Mouse (Mus musculus) lung, embryonic 15.5 days (tissue): ENCODE results near the gene Zeb2. TPM values are rescaled to one million over a fixed set of nuclear protein-coding genes. Genes with fewer than 3 reads are reported as not detected.

ENCODE experiments used
- ATAC-seq: fragments of 200-750 bp; cut with Nextera tagmentation; 2 replicates; pipeline ENCODE4 v1.8.0; 2017; ENCODE audit warnings: moderate number of reproducible peaks, borderline replicate concordance; ENCODE audit not compliant: low FRiP score, low TSS enrichment; ENCODE audit errors: extremely low read depth
- H3K27ac ChIP-seq: fragments of 300-500 bp; sonication (generic); 2 replicates; pipeline ENCODE4 v1.5.1; 2015; ENCODE audit warnings: moderate library complexity, mild to moderate bottlenecking, inconsistent platforms
- H3K27me3 ChIP-seq: fragments of 300-500 bp; sonication (generic); 2 replicates; pipeline ENCODE4 v1.6.1; 2015; ENCODE audit warnings: inconsistent platforms
- H3K36me3 ChIP-seq: fragments of 300-500 bp; sonication (generic); 2 replicates; pipeline ENCODE4 v1.6.1; 2015; ENCODE audit warnings: inconsistent platforms
- H3K4me1 ChIP-seq: fragments of 300-500 bp; sonication (generic); 2 replicates; pipeline ENCODE4 v1.6.1; 2015; ENCODE audit warnings: inconsistent platforms
- H3K4me2 ChIP-seq: fragments of 300-500 bp; sonication (generic); 2 replicates; pipeline ENCODE4 v1.6.1; 2015; ENCODE audit warnings: inconsistent platforms, mild to moderate bottlenecking, moderate library complexity
- H3K4me3 ChIP-seq: fragments of 300-500 bp; sonication (generic); 2 replicates; pipeline ENCODE4 v1.5.1; 2015; ENCODE audit warnings: mild to moderate bottlenecking, inconsistent platforms
- H3K9ac ChIP-seq: fragments of 300-500 bp; sonication (generic); 2 replicates; pipeline ENCODE4 v1.6.1; 2015; ENCODE audit warnings: inconsistent platforms
- H3K9me3 ChIP-seq: fragments of 300-500 bp; sonication (generic); 2 replicates; pipeline ENCODE4 v1.6.1; 2016; ENCODE audit warnings: inconsistent platforms
- WGBS: fragments of 180-500 bp; shearing (Covaris S2); methylation state at CpG from one replicate; pipeline ENCODE4 v1.1.7; 2015; 5-methylcytosine and 5-hydroxymethylcytosine counted together
- polyA plus RNA-seq: library from polyadenylated mRNA; unstranded; fragments of >200 nt; fragmentation: Nextera tagmentation; extraction: Ambion mirVana; gene quantifications from 2 replicates; pipeline ENCODE4 v1.2.1, GENCODE M21; 2015

Gene Zeb2
- polyA plus RNA-seq, 1 experiment from 2014 or later = 94.7 TPM

- 0 out of 2 replicates have a peak overlapping the region, but pooled peaks have one; percentile 43 for H3K27ac ChIP-seq
These were observed 60.2 kb downstream of the Zeb2 start for GRCm38 (mm10) chr2:45056856-45057562.

DNA sequence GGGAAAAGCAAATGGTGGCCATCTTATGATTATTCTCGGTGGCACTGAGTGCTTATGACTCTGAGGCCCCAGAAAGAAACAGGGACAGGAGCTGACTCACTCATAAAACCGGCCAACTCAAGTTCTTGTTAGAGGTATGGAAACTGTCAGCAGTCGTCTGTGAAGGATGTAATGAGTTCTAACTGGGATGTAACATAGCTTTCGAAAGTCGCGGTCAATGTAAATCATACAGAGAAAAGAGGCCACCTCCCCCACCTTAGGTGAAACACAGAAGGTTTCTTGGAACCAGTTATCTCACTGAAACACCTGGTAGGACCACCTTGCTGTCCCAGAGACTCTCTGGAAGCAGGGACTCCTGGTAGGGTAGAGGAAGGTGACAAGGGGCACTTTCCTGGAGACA is 61.3 kb downstream of the Zeb2 start:
- no peak overlapping the region for H3K9ac ChIP-seq
- H3K27ac ChIP-seq = peak overlapping the region; percentile 9; the same call in 1 of the 2 replicates
- H3K4me1 ChIP-seq = peaks cover 37% of the 10 kb centered on the region
- 65% methylated on average over 6 of the region's 6 CpGs for WGBS
- no peak overlapping the region for H3K4me2 ChIP-seq
- no peak for ATAC-seq
- H3K36me3 ChIP-seq = no peaks in the 10 kb centered on the region
- H3K4me3 ChIP-seq = no peak overlapping the region
- no peaks in the 10 kb centered on the region for H3K9me3 ChIP-seq
- no peaks in the 10 kb centered on the region for H3K27me3 ChIP-seq

More at GRCm38 (mm10) chr2:45056856-45057562, 60.2 kb downstream of the Zeb2 start:
- Histone ChIP-seq H3K4me3 (no peak overlapping the region), H3K9me3 (no peaks in the 10 kb centered on the region), H3K4me2 (no peak overlapping the region), H3K27me3 (no peaks in the 10 kb centered on the region), H3K9ac (no peak overlapping the region), H3K36me3 (no peaks in the 10 kb centered on the region), H3K4me1 (peaks cover 39% of the 10 kb centered on the region)
- 38% methylated on average over 10 of the region's 10 CpGs for WGBS
- ATAC-seq = no peak

DNA sequence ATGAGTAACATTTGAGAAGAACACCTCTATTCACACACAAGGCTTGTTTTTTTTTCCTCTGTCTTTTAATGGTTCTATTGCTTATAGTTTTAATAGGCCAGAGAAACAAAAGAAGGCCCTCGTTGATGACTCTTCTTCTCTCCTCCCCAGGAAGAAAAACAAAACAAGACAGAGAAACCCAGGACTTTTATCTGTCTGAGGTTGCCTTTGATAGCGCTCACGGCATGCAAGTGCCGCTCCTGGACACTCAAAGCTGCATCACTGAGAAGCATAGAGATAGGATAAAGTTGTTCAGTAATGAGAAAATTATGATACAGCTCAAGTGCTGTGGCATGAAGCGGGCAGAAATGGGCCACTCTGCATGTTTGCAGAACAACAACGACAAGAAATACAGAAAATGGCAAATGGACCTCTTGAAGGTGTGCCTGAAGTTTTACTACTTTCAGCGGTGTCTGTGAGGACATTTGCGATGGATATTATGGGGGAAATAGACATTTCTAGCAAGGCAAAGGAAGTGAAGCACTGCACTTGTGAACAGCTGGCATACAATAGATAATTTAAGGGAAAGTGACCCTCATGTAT is 62.1 kb downstream of the Zeb2 start:
- Histone ChIP-seq H3K9ac (no peak overlapping the region), H3K4me1 (peaks cover 35% of the 10 kb centered on the region), H3K4me2 (no peak overlapping the region), H3K27me3 (no peaks in the 10 kb centered on the region), H3K9me3 (no peaks in the 10 kb centered on the region), H3K4me3 (no peak overlapping the region), H3K27ac (no peak overlapping the region), H3K36me3 (no peaks in the 10 kb centered on the region)
- 67% methylated on average over 8 of the region's 8 CpGs for WGBS
- ATAC-seq = no peak

DNA sequence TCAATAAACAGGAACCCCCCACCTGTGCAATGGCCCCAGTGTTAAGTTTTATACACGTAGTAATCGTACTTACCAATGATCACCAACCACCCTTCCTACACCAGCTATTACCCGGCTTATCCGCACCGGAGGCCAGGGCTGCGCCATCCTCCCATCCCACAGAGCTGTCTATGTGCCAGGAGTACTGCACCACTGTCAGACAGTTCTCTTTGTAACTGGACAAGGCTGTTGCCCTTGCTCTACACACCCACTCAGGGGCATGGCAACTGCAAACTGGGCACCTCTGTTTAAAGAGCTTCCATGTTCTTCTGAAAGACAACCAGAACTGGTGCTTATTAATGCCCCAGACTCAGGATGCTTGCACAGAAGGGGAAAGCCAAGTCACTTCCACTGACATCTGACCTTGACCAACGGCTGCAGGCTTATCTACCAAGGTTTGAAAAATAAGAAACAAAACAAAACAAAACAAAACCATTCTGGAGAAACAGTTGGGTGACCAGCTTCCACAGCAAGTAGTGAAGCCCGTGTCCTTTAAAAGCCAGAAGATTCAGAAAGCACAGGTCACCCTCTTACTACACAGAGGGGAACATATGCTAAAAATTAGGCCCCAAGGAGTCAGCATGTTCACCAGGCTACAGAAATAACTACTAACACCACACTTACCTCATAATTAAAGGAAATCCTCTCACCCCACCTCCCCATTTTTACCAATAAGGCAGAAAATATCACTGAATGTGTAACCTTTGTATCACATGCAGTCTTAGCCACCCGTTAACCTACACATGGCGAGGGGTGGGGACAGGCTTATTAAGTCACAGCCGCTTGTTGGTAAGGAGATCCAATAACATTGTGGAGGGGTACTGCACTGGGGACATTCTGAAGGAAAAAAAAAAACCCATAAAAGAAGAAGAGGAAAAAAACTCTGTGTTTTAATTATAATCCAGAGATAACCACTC is 62.8 kb downstream of the Zeb2 start:
- no peaks in the 10 kb centered on the region for H3K27me3 ChIP-seq
- H3K4me1 ChIP-seq = peaks cover 39% of the 10 kb centered on the region
- no peaks in the 10 kb centered on the region for H3K36me3 ChIP-seq
- H3K27ac ChIP-seq = no peak overlapping the region
- H3K4me2 ChIP-seq = no peak overlapping the region
- 83% methylated on average over 11 of the region's 11 CpGs for WGBS
- H3K4me3 ChIP-seq = no peak overlapping the region
- ATAC-seq = no peak
- H3K9me3 ChIP-seq = no peaks in the 10 kb centered on the region
- no peak overlapping the region for H3K9ac ChIP-seq

- Histone ChIP-seq H3K4me1 (peaks cover 38% of the 10 kb centered on the region), H3K9ac (no peak overlapping the region), H3K36me3 (no peaks in the 10 kb centered on the region), H3K9me3 (no peaks in the 10 kb centered on the region), H3K27me3 (no peaks in the 10 kb centered on the region), H3K27ac (no peak overlapping the region), H3K4me3 (no peak overlapping the region), H3K4me2 (no peak overlapping the region)
- no peak for ATAC-seq
- 29% methylated on average over 4 of the region's 4 CpGs for WGBS
These were observed 64.6 kb downstream of the Zeb2 start for GRCm38 (mm10) chr2:45052587-45052986.

DNA sequence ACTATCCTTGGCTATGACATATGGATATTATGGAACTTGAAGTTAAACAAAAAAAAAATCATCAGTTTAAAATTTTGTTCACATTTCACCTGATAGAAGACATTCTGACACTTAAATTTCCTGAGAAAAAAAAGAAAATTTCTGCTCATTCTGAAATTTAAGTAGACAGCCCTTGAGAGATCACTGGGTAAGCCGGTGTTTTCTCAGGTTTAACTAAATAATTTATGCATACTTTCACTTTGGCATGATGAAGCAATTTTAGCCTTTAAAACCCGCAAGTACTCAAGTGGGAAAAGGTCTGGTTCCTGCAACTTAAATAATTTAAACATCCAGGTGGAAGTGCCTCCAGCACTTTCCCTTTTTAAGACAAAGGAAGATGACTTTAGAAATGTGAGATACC is 65.9 kb downstream of the Zeb2 start:
- no peaks in the 10 kb centered on the region for H3K9me3 ChIP-seq
- no peak for ATAC-seq
- no peaks in the 10 kb centered on the region for H3K27me3 ChIP-seq
- peaks cover 42% of the 10 kb centered on the region for H3K4me1 ChIP-seq
- WGBS = 61% methylated on average over 2 of the region's 2 CpGs
- H3K9ac ChIP-seq = no peak overlapping the region
- H3K27ac ChIP-seq = no peak overlapping the region
- no peak overlapping the region for H3K4me3 ChIP-seq
- no peaks in the 10 kb centered on the region for H3K36me3 ChIP-seq
- no peak overlapping the region for H3K4me2 ChIP-seq

DNA sequence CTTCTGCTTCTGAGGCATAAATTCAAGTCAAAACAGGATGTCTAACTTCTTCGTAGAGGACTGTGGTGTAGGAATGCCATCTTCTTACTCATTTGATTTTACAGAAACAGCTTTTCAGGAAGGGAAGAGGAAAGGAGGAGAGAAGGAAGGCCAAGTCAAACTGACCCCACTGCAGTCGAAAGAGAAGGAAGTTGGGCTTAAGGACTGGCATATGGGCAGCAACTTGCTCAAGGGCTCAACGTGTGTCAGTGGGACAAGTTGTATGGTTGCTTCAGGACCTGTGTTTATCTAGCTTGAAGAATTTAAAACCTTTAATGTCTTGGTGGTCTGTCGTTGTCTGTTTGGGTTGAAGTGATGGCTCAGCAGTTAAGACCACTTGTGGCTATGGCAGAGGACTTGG is 67.3 kb downstream of the Zeb2 start:
- Histone ChIP-seq H3K4me1 (peaks cover 41% of the 10 kb centered on the region), H3K36me3 (no peaks in the 10 kb centered on the region), H3K9ac (no peak overlapping the region), H3K27me3 (no peaks in the 10 kb centered on the region), H3K9me3 (no peaks in the 10 kb centered on the region), H3K4me3 (no peak overlapping the region), H3K4me2 (no peak overlapping the region), H3K27ac (no peak overlapping the region)
- WGBS = 62% methylated on average over 4 of the region's 4 CpGs
- ATAC-seq = no peak

DNA sequence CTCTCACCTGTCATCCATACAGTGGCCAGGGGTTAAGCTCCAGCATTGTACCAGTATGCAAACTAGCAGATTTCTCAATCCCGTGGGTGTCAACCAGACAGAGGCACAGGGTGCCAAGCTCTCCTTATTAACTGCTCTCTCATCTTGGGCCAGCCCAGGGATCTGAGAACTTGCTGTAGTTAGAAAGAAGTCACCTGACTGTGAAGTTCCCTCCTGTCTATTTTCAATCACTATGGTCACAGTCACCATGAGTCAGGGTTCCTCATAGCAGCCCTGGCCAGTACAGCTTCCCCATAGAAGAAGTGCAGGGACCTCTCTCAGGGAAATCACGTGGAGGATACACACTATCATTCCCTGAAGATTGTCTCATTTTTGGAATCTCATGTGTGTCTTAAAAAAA is 67.9 kb downstream of the Zeb2 start:
- Histone ChIP-seq H3K27ac (no peak overlapping the region), H3K4me1 (peaks cover 47% of the 10 kb centered on the region), H3K4me2 (no peak overlapping the region), H3K36me3 (no peaks in the 10 kb centered on the region), H3K27me3 (no peaks in the 10 kb centered on the region), H3K9me3 (no peaks in the 10 kb centered on the region), H3K4me3 (no peak overlapping the region), H3K9ac (no peak overlapping the region)
- ATAC-seq = no peak
- 66% methylated on average over 2 of the region's 2 CpGs for WGBS

- Histone ChIP-seq H3K4me1 (peaks cover 39% of the 10 kb centered on the region), H3K4me3 (no peak overlapping the region), H3K9me3 (no peaks in the 10 kb centered on the region), H3K36me3 (no peaks in the 10 kb centered on the region), H3K27me3 (no peaks in the 10 kb centered on the region), H3K9ac (no peak overlapping the region), H3K27ac (no peak overlapping the region), H3K4me2 (no peak overlapping the region)
- 63% methylated on average over 13 of the region's 13 CpGs for WGBS
- ATAC-seq = no peak
These were observed 76.4 kb downstream of the Zeb2 start for GRCm38 (mm10) chr2:45040706-45041312.

- H3K27ac ChIP-seq = no peak overlapping the region
- H3K9me3 ChIP-seq = no peaks in the 10 kb centered on the region
- no peaks in the 10 kb centered on the region for H3K36me3 ChIP-seq
- H3K9ac ChIP-seq = no peak overlapping the region
- no peaks in the 10 kb centered on the region for H3K27me3 ChIP-seq
- peaks cover 35% of the 10 kb centered on the region for H3K4me1 ChIP-seq
- no peak for ATAC-seq
- no peak overlapping the region for H3K4me2 ChIP-seq
- no peak overlapping the region for H3K4me3 ChIP-seq
These were observed 77.7 kb downstream of the Zeb2 start for GRCm38 (mm10) chr2:45039503-45039902.

DNA sequence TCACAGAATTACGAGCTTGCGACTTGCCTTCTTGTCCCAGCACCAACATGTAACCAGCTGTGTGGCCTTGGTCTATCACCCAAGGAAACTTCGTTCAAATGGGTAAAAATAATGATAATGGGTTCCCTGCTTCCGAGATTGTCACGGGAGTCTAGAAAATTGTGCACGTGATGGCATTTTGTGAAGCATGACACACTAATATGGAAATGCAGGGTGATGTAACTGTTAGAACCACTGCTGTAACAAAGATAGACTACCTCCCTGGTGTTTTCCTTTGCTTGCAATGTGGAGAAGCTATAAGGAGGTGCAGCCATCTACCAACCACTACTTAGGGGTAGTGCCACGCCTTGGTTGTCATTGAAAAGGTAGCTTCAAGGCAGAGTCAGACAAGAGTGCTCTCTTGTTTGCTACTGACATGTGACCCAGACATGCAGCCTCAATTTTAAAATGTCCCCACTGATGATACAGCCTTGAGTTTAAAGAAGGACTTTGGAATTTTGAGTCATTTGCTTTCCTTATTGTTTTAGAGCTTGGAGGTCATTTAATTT is 89.0 kb downstream of the Zeb2 start:
- no peak overlapping the region for H3K4me3 ChIP-seq
- no peaks in the 10 kb centered on the region for H3K27me3 ChIP-seq
- no peaks in the 10 kb centered on the region for H3K36me3 ChIP-seq
- no peak overlapping the region for H3K9ac ChIP-seq
- 82% methylated on average over 7 of the region's 7 CpGs for WGBS
- ATAC-seq = no peak
- peaks cover 13% of the 10 kb centered on the region for H3K4me1 ChIP-seq
- H3K4me2 ChIP-seq = no peak overlapping the region
- no peaks in the 10 kb centered on the region for H3K9me3 ChIP-seq
- no peak overlapping the region for H3K27ac ChIP-seq
